Mouse (Mus musculus) heart, embryonic 10.5 days (tissue): ENCODE results near the gene Brcc3. TPM values are rescaled to one million over a fixed set of nuclear protein-coding genes. Genes with fewer than 3 reads are reported as not detected.
"Not testable (repeated sequence)": the region's sequence is repeated elsewhere in the genome, so short reads cannot be mapped to it uniquely, and the experiment has no call there.

Source experiments
- DNase-seq: peaks from one replicate; pipeline ENCODE4 v3.0.0-alpha.2; 2017; ENCODE audit warnings: low spot score
- H3K27ac ChIP-seq: fragments of 300-500 bp; sonication (generic); 2 replicates; pipeline ENCODE4 v1.5.1; 2016; ENCODE audit warnings: mild to moderate bottlenecking
- H3K27me3 ChIP-seq: fragments of 300-500 bp; sonication (generic); 2 replicates; pipeline ENCODE4 v1.6.1; 2016; ENCODE audit warnings: mild to moderate bottlenecking; ENCODE audit not compliant: poor library complexity, insufficient read depth, severe bottlenecking
- H3K36me3 ChIP-seq: fragments of 300-500 bp; sonication (generic); 2 replicates; pipeline ENCODE4 v1.6.1; 2016; ENCODE audit warnings: mild to moderate bottlenecking, moderate library complexity
- H3K4me1 ChIP-seq: fragments of 300-500 bp; sonication (generic); 2 replicates; pipeline ENCODE4 v1.6.1; 2016; ENCODE audit warnings: mild to moderate bottlenecking
- H3K4me3 ChIP-seq: fragments of 300-500 bp; sonication (generic); 2 replicates; pipeline ENCODE4 v1.5.1; 2016; ENCODE audit warnings: mild to moderate bottlenecking, moderate library complexity
- H3K9me3 ChIP-seq: fragments of 300-500 bp; sonication (generic); 2 replicates; pipeline ENCODE4 v1.6.1; 2016; ENCODE audit warnings: mild to moderate bottlenecking, moderate library complexity
- WGBS: fragments of 180-500 bp; shearing (Covaris S2); methylation state at CpG from one replicate; pipeline ENCODE4 v1.1.7; 2016; 5-methylcytosine and 5-hydroxymethylcytosine counted together
- polyA plus RNA-seq: library from polyadenylated mRNA; unstranded; fragments of >200 nt; fragmentation: Nextera tagmentation; extraction: Ambion mirVana; gene quantifications from 2 replicates; pipeline ENCODE4 v1.2.1, GENCODE M21; 2016

The Brcc3 gene
- polyA plus RNA-seq, 1 experiment from 2014 or later: 64.7 TPM

DNA sequence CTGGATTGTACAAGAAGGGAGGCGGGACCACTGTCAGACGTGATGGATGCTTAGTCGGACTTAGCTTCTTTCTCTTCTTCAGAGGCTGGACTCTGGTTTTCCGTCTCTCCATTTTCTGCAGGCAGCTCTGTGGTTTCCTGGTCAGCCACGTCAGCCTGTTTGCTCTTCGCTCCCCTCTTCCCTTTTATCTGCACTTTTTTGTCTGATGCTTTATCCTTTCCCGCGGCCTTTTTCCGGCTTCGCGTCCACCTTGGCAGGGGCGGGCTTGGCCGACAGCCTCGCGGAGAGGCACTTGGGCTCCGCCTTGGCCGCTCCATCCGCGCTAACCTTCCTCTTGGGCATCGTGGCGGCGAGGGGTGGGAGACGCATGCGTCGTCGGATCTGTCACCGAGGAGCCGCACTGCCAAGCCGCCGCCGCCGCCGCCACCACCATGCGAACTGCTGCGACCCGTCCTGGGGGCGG, 58.8 kb downstream of the Brcc3 start:
- not testable (repeated sequence) for H3K4me1 ChIP-seq, H3K9me3 ChIP-seq, H3K36me3 ChIP-seq, H3K27me3 ChIP-seq
- H3K4me3 ChIP-seq: peak overlapping the region; percentile 50
- DNase-seq: peak; percentile 77
- H3K27ac ChIP-seq: 0 out of 2 replicates have a peak overlapping the region, but pooled peaks have one; percentile 29
- WGBS: 14% methylated on average over 37 of the region's 37 CpGs

- Histone ChIP-seq H3K36me3 (no peaks in the 10 kb centered on the region), H3K4me3 (no peak overlapping the region), H3K9me3 (no peaks in the 10 kb centered on the region), H3K27me3 (no peaks in the 10 kb centered on the region), H3K27ac (no peak overlapping the region), H3K4me1 (no peaks in the 10 kb centered on the region)
- DNase-seq: no peak
- 84% methylated on average over 1 of the region's 1 CpGs for WGBS
Measured at GRCm38 (mm10) chrX:75489886-75490285, 73.5 kb downstream of the Brcc3 start.

Other genes with a start within 250 kb of the Brcc3 start
- 45.9 and 55.2 TPM in 2 replicates for gene Fundc2, start 34.2 kb upstream of the Brcc3 start, polyA plus RNA-seq
- gene F8, start 34.0 kb upstream of the Brcc3 start, polyA plus RNA-seq: 1.3 and 1.8 TPM in 2 replicates
- gene Cmc4, start within 50 bp of the Brcc3 start, polyA plus RNA-seq: 11.9 and 13.2 TPM in 2 replicates
- 6.9 and 8.6 TPM in 2 replicates for gene Mtcp1, start within 50 bp of the Brcc3 start, polyA plus RNA-seq
- gene Vbp1, start 97.7 kb downstream of the Brcc3 start, polyA plus RNA-seq: 175 and 186 TPM in 2 replicates
- 1.1 and 1.8 TPM in 2 replicates for gene Rab39b, start 161.6 kb downstream of the Brcc3 start, polyA plus RNA-seq